Mouse (Mus musculus): ENCODE data around the gene Acot12. TPM values are rescaled to one million over a fixed set of nuclear protein-coding genes. Genes with fewer than 3 reads are reported as not detected.
"Not testable (repeated sequence)": the region's sequence is repeated elsewhere in the genome, so short reads cannot be mapped to it uniquely, and the experiment has no call there.

The Acot12 gene
- total RNA-seq, 2 experiments from 2014 or later, result 0.56 to 2.5 TPM

DNA sequence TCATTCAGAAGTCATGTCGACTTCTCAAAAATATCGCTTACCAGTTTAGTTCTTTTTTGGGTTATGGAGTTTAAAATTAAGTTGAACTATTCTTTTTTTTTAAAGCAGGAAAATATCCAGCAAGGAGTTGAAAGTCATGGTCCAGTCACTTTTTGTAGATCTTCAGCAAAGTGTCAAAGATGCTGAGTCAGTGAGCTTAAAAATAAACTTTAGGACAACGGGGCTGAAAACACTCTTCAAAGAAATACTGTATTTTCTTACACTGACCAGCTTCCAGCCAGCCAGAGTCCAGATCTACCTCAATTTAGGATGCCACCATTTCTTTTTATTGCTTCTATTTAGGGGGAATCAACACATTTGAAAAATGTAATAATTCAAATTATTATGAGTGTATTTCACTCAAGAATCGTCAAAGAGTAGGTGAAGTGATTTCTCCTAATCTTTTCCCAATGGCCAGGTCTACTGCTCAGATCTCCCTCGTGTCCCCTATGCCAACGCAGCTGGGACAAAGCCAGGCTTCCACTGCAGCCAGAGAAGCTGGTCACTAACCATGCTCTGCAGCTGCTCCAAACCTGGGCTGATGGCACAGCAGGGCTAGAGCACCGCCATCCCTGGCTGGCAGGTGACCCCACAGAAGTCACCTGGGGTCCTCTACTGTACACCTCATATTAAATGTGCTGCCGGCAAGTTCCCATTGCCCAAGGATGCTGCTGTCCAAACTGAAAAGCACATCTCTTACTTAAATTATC is 19.2 kb downstream of the Acot12 start:
- DNase-seq, result peak; percentile 11 to 41

DNA sequence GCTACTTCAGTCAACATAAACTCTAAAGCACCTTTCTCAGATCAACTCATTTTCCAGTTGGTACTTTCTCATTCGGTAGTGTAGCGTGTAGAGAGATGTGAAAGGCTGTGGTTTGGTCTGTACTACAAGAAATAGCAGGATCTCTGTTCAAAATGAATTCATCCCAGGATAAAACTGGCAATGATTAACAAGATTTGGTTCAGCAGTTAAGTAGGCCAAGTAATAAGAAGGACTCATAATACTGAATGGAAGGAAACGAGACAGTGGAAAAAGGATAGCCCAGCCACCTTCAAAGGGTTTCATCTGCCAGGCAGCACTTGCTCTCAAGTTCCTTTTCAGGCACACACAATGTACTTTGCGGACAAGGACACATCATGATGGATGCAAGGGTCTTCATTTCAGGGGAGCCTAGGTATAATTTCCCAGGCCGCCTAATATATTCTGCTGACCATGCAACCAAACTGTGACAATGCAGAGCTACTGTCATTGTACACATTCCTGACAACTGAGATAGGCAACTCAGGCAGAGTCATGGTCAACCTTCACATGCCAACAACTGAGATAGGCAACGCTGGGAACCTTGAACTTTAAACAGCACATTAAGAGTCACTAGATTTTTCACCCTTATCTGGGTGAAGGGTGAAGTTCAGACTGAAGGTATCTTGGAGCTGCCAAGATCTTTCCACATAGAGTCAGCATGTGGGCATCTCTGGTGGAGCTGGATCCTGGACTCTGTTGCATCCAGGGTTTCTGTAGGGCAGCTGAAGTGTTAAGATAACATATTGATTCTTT is 20.5 kb downstream of the Acot12 start:
- peak; percentile 26 to 36 for DNase-seq

DNA sequence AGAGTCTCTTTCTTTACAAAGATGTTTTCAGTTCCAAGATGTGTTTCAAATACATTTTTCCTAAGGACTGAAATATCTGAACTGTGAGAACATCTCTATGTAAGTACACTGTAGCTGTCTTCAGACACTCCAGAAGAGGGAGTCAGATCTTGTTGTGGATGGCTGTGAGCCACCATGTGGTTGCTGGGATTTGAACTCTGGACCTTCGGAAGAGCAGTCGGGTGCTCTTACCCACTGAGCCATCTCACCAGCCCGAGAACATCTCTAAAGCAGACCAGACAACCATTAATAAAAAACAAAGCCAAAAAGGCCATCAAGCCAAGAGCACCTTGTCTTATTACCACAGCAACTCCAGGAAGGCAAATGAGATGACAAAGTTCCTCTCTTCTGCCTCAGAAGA is 22.3 kb downstream of the Acot12 start:
- not testable (repeated sequence) for DNase-seq

DNA sequence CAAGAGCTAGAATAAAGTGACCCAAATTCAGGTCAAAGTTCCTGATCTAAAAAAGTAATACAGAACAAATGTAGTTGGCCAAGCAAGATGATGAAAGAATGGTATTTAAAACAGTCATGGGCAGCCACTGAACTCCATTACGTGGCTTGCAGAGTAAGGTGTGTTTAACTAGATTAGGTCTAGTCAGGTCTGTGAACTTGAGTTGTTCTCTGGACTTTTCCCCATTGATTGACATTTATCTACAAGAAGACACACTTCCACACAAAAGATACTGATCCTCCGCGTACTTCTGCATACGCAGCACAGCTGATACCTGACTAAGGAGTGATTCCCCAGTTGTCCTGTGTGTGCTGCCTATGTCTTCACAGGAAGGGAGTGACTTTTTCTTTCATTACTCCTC is 24.3 kb downstream of the Acot12 start:
- DNase-seq, result no peak

DNA sequence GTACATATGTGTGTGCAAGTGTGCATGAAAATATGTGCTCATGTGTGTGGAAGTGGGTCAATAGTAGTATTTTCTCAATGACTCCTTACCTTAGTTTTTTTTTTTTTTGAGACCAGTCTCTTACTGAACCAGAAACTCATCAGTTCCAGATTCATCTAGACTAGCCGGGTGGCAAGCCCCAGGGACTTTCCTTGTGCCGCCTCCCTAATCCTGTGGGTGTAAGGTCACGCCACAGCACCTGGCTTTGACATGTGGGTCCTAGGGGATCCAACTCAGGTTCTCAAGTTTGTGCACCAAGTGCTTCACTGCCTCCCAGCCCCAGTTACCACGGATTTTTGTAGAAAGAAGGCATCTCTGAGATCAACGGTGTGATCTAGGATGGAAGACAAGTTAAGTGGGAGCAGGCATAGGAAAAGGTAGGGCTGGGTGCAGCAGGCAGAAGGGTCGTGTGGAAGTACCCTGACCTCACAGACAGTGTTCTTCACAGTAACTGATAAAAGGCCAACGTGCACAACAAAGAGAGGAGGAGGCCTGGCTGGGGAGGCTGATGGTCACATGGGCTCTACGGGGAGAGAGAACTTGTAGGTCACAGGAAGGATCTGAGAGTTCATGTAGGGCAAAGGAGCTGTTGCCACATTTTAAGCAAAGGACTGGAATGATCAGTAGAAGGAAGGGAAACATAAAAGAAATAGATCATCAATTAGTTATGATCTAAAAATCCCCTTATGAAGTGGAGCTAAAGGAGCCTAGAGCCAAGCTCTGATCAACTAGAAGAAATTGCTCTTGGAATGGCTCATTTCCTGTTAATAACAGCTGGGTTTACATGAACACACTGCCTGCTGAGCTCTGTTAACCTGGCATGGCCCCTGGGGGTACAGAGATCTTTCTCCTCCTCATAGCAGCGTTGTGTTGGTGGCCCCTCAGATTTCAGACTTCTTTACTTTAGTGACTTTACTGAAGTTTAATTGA is 27.7 kb downstream of the Acot12 start:
- DNase-seq, result no peak

DNA sequence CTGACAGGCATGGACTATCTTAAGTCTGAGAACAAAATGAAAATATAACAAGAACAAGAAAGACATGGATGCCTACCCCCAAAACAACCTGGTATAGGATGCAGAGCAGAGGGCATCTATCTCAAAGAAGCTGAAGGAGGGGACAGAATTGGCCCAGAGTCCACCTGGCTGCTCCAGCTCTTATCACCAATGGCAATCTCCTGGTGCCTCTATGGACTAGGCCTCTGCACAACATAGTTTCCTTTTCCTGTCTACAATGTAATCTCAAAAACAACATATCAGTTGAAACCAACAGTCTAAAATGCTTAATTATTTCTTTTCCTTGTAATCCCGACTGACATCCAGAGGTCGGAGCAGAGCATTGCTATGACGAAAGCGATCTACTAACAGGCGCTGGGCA is 36.8 kb downstream of the Acot12 start:
- no peak for DNase-seq

DNA sequence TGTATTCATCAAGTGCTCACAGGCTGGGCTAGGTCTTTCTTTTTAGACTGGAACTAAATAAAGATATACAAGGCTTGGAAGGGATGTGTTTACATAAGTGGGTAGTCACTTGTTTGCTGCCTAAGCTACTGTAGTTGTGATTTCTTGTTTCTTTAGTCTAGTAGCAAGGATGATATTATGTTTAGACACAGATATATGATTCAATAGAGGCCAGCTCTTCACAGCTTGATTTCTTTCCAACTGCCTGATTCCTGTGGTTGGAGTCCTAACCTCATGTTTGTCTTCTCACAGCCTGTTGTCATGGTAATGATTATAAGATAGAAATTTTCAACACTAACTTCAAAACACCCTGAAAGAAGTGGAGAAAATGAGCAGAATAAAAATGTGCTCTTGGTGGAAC is 38.6 kb downstream of the Acot12 start:
- no peak for DNase-seq

DNA sequence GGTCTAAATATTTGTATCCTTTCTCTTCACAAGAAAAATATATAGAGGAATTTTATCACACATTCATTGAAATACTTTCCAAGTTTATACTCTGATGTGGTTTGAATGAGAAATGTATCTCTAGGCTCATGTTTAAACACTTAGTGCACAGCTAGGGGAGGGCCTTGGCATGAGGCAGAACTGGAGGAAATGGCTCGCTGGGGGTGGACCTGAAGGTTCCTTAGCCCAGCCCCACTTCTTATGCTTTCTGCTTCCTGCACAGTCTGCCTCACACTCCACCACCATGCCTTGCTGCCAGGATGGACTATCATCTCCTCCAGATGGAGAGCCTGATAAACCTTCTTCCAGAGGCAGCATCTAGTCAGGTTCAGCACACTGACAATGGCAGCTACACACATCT is 50.7 kb downstream of the Acot12 start:
- no peak for DNase-seq

DNA sequence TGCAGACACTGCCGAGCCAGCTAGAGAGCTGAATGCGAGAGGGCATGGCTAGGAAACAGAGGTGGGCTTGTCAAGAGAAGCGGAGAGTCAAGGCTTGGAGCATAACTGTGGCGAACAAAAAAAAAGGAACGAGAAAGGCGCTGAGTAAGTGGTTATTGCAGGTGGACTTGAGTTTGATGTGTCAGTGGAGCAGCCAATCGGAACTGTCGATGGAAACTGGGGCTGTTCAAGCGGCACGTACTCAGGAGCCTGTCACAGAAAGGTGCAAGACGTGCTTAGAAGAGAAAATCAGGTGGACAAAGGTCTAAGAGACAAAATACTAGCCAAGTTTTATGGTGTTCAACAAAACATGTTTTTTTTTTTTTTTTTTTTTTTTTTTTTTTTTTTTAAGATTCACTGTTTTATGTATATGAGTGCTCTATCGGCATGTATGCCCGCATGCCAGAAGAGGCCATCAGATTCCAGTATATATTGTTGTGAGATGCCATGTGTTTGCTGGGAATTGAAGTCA is 53.7 kb downstream of the Acot12 start:
- no peak for DNase-seq

DNA sequence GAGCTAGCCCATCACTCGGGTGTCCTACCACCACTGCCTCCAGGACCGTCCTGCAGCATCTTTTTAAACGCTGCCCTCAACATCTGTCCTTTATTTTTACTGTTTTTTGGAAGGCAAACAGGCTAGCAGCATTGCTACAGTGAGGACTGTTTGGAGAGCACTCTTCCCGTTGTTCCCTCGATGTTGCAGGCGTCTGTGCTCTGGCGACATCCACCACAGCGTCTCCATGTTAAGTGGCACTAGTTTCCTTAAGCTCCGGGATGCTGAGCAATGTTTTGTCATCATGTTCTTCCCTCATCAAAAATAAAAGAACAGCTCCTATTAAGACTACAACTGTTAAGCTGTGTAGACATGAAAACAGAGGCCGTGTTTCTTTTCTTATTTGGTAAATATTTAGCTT is 54.3 kb downstream of the Acot12 start:
- no peak for DNase-seq

DNA sequence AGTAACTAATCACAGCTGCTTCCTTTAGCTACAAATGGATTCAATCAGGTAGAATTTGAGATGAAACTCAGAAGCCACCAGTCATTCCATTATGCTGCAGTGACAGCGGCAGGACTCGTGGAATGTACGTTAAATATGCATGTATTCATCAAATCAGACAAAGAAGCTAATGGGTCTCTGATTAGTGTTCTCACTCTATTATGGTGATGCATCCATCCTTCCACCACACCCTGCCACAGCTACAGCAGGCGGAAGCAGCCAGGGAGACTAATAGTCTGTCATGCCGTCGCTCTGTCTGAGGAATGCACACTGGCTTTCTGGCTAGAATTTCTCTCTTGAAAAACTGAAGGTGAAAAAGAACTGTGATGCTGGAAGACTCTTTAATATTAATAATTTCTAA is 54.7 kb downstream of the Acot12 start:
- DNase-seq, result no peak

DNA sequence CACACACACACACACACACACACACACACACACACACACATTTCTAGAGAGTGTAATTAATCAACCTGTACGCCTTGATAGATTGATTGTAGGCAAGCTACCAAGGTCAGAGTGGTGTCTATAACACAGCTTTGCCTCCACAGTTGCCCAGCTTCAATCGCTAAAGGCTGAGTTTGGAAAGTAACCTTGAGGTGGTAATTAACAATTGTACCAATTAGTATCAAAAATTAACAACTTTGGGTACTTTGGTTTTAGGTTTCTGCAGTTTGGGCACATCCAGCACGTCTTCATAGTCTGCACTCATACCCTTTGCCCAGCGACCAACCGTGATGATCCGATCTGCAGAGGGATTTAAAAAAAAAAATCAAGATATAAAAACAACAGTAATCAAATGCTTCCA is 55.6 kb downstream of the Acot12 start:
- DNase-seq, result no peak

DNA sequence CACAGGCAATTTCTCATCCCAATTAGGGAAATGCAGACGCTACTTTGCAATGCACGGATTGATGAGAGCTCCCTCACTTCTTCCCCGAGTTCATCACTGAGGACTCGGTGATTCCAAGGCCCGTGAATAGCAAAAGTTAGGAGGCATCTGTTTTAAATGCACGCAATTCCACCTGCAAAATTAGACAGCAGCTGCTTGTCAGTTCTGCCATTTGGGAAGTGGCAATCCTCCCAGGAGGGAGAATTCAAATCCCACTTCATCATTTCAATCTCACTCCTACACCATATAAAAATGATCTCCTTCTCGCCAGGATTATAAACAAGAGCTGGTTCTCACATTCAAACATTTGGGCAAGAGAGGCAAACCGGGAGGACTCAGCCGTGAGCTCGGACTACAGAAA is 56.1 kb downstream of the Acot12 start:
- DNase-seq, result no peak

DNA sequence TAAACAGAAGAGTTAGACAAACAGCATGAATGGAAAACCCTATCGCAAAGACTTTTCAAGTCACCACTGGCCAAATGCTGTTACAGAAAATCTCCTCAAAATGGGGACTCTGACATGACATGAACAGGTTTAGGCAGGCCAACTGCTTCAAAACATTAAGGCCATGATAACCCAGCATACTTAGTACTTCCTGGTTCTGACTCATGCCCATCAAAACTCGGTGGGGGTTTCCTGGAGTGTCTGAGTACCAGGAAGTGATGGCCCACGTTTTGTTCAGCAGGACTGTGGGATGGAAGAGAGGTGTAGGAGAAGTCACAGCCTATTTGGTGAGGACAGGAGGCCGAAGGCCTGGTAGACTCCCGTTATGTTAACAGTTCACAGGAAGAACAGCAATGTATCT is 60.4 kb downstream of the Acot12 start:
- DNase-seq, result no peak

DNA sequence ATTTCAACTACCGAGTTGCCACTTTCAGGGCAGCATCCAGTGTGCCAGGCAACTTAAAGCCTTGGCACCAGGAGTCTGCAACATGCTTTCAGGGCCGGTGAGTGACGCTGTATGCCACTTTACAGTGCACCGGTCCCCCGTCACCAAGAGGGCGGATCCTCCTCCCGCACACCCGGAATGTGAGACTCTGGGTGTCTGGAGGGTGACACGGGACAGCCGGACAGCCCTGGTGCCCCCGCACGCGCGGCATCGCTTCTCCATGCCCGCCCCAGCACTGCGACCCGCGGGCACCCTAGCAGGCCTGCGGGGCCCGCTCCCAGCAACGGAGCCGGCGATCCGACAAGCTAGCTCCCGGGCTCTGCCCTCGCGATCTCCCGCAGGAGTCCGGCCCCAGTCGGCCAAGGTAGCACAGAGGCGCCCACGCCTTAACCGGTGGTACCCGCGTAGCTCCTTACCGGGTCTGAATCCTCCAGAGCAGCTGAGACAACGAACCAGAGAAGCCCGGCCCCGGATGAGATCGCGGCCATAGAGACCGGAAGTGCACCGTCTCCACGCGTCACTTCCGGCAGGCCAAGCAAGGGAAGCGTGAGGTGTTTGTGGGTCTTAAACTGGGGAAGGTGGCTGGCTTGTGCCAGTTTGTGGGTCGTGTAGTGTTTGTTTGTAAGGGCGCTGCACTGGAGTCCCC is 66.0 kb downstream of the Acot12 start, which contains the start of gene Zcchc9:
Gene Zcchc9 (minus strand): TSS at position 551 of the 685 bp plus-strand sequence.
- DNase-seq, result peak; percentile 89 to 90

DNA sequence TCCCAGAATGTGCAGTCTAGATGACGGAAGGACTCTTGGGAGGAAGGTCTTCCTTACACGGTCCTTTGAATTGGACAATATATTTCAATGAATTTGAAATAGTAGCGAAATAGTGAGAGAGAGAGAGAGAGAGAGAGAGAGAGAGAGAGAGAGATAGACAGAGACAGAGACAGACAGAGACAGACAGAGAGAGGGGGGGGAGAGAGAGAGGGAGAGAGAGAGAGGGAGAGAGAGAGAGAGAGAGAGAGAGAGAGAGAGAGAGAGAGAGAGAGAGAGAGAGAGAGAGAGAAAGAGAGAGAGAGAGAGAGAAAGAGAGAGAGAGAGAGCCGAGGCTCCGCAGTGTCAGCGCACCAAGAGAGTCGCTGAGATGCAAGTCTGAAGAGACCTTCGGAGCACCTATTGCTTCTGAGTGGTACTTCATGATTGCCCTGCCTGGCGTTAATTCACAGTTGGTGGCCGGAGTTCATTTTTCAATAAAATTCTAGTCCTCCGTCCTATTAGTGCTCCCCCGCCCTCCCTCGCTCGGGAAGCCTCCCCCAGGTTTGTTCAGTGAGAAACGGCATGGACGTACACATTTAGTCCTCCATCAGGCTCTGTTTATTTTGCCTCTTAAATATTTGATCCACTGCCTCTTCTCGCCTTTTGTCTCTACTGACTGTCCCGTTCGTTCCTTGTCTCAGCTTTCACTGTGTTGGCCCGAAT is 66.7 kb downstream of the Acot12 start:
- DNase-seq, result no peak

DNA sequence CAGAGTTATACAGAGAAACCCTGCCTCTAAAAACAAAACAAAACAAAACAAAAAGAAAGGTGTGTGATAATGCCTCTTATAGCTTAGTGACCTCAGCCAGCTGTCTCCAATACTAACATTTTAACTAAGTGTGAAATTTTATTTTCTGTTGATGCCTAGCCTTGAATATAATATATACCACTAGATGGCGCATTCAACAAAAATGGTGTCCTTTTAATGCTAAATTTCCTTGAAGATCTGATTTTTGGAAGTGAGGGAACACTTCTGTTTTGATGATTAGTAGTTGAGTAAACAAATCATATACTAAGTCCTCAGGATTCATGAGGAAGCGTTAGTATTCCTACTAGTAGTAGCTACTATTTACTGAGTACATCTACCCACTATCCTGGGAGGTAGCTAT is 68.2 kb downstream of the Acot12 start:
- DNase-seq, result no peak

DNA sequence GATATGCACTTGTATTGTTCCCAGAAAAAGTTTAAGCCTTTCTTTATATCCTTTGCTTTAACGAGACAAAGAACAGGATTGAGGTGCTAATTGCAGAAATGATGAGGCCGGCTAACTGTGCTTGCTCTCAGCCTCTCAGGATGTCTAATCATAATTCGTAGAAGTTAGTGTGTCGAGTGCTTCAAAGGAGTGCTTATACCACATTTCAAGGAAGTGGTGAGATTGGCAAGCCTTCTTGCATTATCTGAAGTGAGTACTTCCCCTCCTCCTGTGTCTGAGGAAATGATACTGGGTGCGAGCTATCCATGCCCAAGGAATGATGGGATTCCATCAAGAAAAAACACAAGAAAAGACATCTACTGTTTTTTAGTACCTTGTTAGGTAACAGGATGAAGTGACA is 73.4 kb downstream of the Acot12 start:
- DNase-seq, result no peak

DNA sequence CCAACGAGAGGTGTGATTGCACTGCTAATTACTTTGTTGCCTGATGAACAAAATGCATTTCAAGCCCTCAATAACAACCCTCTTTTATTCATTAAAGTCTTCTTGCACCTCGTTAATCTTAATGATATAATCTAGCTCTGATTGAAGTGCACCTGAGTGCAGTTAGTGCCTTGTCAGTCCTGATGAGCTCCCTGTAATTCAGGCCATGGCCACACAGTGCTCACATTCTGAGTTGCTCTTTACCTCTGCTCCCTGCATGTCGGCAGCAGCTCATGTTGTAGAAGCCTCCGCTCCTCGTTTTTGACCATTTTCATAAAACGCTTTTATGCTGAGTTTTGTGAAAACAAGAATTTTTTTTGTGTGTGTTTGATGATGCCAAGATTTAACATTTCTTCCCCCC is 82.4 kb downstream of the Acot12 start:
- DNase-seq, result no peak

DNA sequence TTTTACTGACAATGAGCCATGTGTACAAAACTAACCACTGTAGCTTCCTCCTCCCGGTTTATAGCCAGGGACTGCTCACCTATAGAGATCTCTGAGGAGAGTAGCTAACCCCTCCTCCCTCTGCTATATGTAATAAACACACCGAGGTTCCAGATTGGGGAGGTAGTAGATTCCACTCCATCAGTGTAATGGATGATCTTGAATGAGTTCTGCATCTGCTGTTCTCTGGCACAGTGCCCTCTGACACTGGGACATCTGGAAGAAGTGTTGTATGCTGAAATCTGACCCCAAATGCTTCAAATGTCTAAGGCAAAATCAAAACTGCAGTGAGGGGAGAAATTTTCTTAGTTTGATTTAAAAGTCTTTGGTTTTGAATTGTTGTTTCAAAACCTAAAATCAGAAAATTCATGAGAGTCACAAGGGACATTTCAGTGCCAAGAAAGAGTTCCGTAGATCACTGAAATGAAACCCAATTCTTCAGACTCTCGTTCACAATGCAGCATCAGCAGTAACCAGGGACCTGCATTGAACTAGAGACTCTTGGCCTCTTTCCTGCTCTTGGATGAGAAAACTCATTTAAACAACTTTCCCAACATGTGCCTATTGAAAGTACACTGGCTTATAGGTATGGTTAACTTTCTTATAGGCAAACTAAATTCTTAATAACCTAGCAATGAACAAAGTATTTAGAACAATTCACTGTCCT is 83.7 kb downstream of the Acot12 start:
- DNase-seq, result no peak

Data from adrenal gland, postnatal 36 days (tissue).